Mouse (Mus musculus): ENCODE results near the gene Spns1. TPM values are rescaled to one million over a fixed set of nuclear protein-coding genes. Genes with fewer than 3 reads are reported as not detected.
A peak's percentile ranks its signal among the peaks of the same experiment; 100 is the strongest.
"Not testable (repeated sequence)": the region's sequence is repeated elsewhere in the genome, so short reads cannot be mapped to it uniquely, and the experiment has no call there.

Gene Spns1
- polyA plus RNA-seq, 1 experiment from 2014 or later: 53.7 TPM

GRCm38 (mm10) chr7:126332691-126333090 is 44.6 kb downstream of the Spns1 start:
- no peak overlapping the region for H3K9ac ChIP-seq (replicated peaks; ENCODE audit: low read depth)
- H3K4me2 ChIP-seq (replicated peaks; ENCODE audit: low read depth, low read length): no peak overlapping the region
- H3K27ac ChIP-seq (ENCODE audit: low read length): no peak overlapping the region
- TF ChIP-seq CTCF (IDR thresholded peaks at IDR 0.05) (peak; percentile 23; the same call in 1 of the 2 replicates), EP300 (IDR thresholded peaks at IDR 0.05) (no peak)
- no peaks in the 10 kb centered on the region for H3K4me1 ChIP-seq (ENCODE audit: insufficient read depth, low read depth, low read length)
- ATAC-seq (no peak), DNase-seq (ENCODE audit: low spot score) (no peak)
- H3K36me3 ChIP-seq (ENCODE audit: insufficient read depth, low read length): no peaks in the 10 kb centered on the region
- H3K27me3 ChIP-seq (replicated peaks; ENCODE audit: insufficient read depth, low read length): no peaks in the 10 kb centered on the region
- H3K9me3 ChIP-seq (ENCODE audit: low read length): no peaks in the 10 kb centered on the region
- 55% methylated on average over 3 of the region's 3 CpGs for WGBS
- H3K4me3 ChIP-seq (ENCODE audit: low read depth, low read length): no peak overlapping the region

GRCm38 (mm10) chr7:126330693-126331092 is 46.6 kb downstream of the Spns1 start:
- Histone ChIP-seq H3K4me1 (ENCODE audit: insufficient read depth, low read depth, low read length) (no peaks in the 10 kb centered on the region), H3K27me3 (replicated peaks; ENCODE audit: insufficient read depth, low read length) (no peaks in the 10 kb centered on the region), H3K27ac (ENCODE audit: low read length) (no peak overlapping the region), H3K9ac (replicated peaks; ENCODE audit: low read depth) (no peak overlapping the region), H3K9me3 (ENCODE audit: low read length) (no peaks in the 10 kb centered on the region), H3K36me3 (ENCODE audit: insufficient read depth, low read length) (no peaks in the 10 kb centered on the region), H3K4me2 (replicated peaks; ENCODE audit: low read depth, low read length) (no peak overlapping the region), H3K4me3 (ENCODE audit: low read depth, low read length) (no peak overlapping the region)
- 42% methylated on average over 2 of the region's 2 CpGs for WGBS
- peak; percentile 32; the same call in 1 of the 2 replicates for ATAC-seq
- no peak for TF ChIP-seq EP300 (IDR thresholded peaks at IDR 0.05)
- no peak for TF ChIP-seq CTCF (IDR thresholded peaks at IDR 0.05)
- DNase-seq (ENCODE audit: low spot score): no peak

DNA sequence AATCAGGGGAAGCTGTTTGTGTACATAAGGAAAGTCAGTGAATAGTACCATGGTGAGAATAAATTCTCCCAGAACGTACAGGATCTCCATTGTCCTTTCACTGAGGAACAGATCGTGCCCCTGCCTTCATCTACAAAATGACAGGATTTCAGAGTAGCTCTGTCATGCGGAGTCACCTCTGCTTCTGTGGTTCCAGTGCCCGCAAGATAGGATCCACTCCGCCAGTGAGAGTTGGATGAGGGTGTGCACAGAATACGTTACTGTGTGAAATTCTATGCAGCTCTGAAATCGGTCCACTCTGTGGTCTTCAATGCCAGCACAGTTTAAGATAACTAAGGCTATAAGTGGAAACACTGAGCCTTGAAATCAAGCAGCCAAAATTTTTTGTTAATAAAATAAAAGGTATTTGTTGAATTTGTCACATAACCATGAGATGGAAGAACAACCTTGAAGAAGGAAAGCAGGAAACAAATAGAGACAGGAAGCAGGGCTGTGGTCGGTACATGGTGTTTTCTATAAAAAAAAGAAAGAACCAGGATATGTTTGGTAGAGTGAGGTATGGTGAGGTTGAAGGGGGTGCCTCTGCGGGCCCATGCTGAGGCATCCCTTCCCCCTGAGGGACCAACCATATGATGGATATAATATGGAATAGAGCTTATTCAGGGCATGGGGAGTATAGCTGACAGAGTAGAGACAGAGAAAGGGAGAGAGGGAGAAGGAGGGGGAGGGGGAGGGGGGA is 47.2 kb downstream of the Spns1 start:
- ATAC-seq (no peak), DNase-seq (ENCODE audit: low spot score) (no peak)
- TF ChIP-seq CTCF (IDR thresholded peaks at IDR 0.05): no peak
- no peak for TF ChIP-seq EP300 (IDR thresholded peaks at IDR 0.05)
- no peaks in the 10 kb centered on the region for H3K36me3 ChIP-seq (ENCODE audit: insufficient read depth, low read length)
- WGBS: 75% methylated on average over 9 of the region's 9 CpGs
- no peaks in the 10 kb centered on the region for H3K4me1 ChIP-seq (ENCODE audit: insufficient read depth, low read depth, low read length)
- H3K27me3 ChIP-seq (replicated peaks; ENCODE audit: insufficient read depth, low read length): no peaks in the 10 kb centered on the region
- H3K4me2 ChIP-seq (replicated peaks; ENCODE audit: low read depth, low read length): no peak overlapping the region
- no peak overlapping the region for H3K4me3 ChIP-seq (ENCODE audit: low read depth, low read length)
- H3K9me3 ChIP-seq (ENCODE audit: low read length): no peaks in the 10 kb centered on the region
- H3K9ac ChIP-seq (replicated peaks; ENCODE audit: low read depth): no peak overlapping the region
- no peak overlapping the region for H3K27ac ChIP-seq (ENCODE audit: low read length)

- not testable (repeated sequence) for DNase-seq (ENCODE audit: low spot score); ATAC-seq; H3K4me3 ChIP-seq (ENCODE audit: low read depth, low read length); H3K36me3 ChIP-seq (ENCODE audit: insufficient read depth, low read length); H3K4me1 ChIP-seq (ENCODE audit: insufficient read depth, low read depth, low read length); H3K27me3 ChIP-seq (replicated peaks; ENCODE audit: insufficient read depth, low read length); H3K9ac ChIP-seq (replicated peaks; ENCODE audit: low read depth); H3K27ac ChIP-seq (ENCODE audit: low read length); H3K9me3 ChIP-seq (ENCODE audit: low read length); H3K4me2 ChIP-seq (replicated peaks; ENCODE audit: low read depth, low read length)
- 92% methylated on average over 5 of the region's 6 CpGs for WGBS
Measured at GRCm38 (mm10) chr7:126328848-126329247, 48.4 kb downstream of the Spns1 start.

GRCm38 (mm10) chr7:126325576-126326273 is 51.5 kb downstream of the Spns1 start:
- H3K4me2 ChIP-seq (replicated peaks; ENCODE audit: low read depth, low read length); H3K27me3 ChIP-seq (replicated peaks; ENCODE audit: insufficient read depth, low read length); H3K4me3 ChIP-seq (ENCODE audit: low read depth, low read length); H3K9ac ChIP-seq (replicated peaks; ENCODE audit: low read depth); H3K9me3 ChIP-seq (ENCODE audit: low read length); ATAC-seq; H3K36me3 ChIP-seq (ENCODE audit: insufficient read depth, low read length); DNase-seq (ENCODE audit: low spot score); H3K4me1 ChIP-seq (ENCODE audit: insufficient read depth, low read depth, low read length); H3K27ac ChIP-seq (ENCODE audit: low read length): not testable (repeated sequence)
- WGBS: 16% methylated on average over 9 of the region's 9 CpGs

GRCm38 (mm10) chr7:126324791-126325190 is 52.5 kb downstream of the Spns1 start:
- Histone ChIP-seq H3K4me1 (ENCODE audit: insufficient read depth, low read depth, low read length) (no peaks in the 10 kb centered on the region), H3K27me3 (replicated peaks; ENCODE audit: insufficient read depth, low read length) (no peaks in the 10 kb centered on the region), H3K27ac (ENCODE audit: low read length) (no peak overlapping the region), H3K9ac (replicated peaks; ENCODE audit: low read depth) (no peak overlapping the region), H3K36me3 (ENCODE audit: insufficient read depth, low read length) (no peaks in the 10 kb centered on the region), H3K4me3 (ENCODE audit: low read depth, low read length) (no peak overlapping the region), H3K4me2 (replicated peaks; ENCODE audit: low read depth, low read length) (no peak overlapping the region), H3K9me3 (ENCODE audit: low read length) (no peaks in the 10 kb centered on the region)
- ATAC-seq (no peak), DNase-seq (ENCODE audit: low spot score) (no peak)
- TF ChIP-seq CTCF (IDR thresholded peaks at IDR 0.05) (no peak), EP300 (IDR thresholded peaks at IDR 0.05) (no peak)
- 4% methylated on average over 3 of the region's 3 CpGs for WGBS

Data from lung, postnatal 0 days (tissue).